Mouse (Mus musculus) liver, embryonic 14.5 days (tissue): ENCODE measurements around the gene Tbcd.

ENCODE experiments used
- CTCF ChIP-seq: IDR thresholded peaks from 2 replicates; pipeline ENCODE4 v1.5.1; 2016; ENCODE audit warnings: antibody characterized with exemption, low read depth, control low read depth
- EP300 ChIP-seq: IDR thresholded peaks from 2 replicates; pipeline ENCODE4 v1.6.1; 2016; ENCODE audit warnings: antibody characterized with exemption, low read depth

GRCm38 (mm10) chr11:121560294-121560663 lies 108.5 kb downstream of the Tbcd start:
- TF ChIP-seq CTCF (peak; percentile 40), EP300 (no peak)
